Mouse (Mus musculus): ENCODE results near the gene Rerg. TPM values are rescaled to one million over a fixed set of nuclear protein-coding genes. Genes with fewer than 3 reads are reported as not detected.

Gene Rerg
- polyA plus RNA-seq, 1 experiment from 2014 or later: 22.7 TPM

- H3K4me1 ChIP-seq (replicated peaks): peaks cover 18% of the 10 kb centered on the region
- no peaks in the 10 kb centered on the region for H3K27me3 ChIP-seq (replicated peaks)
- peak; percentile 79 for ATAC-seq
- H3K4me3 ChIP-seq (replicated peaks): 0 out of 2 replicates have a peak overlapping the region, but pooled peaks have one; percentile 16
- peak overlapping the region; percentile 67 for H3K27ac ChIP-seq
- no peaks in the 10 kb centered on the region for H3K36me3 ChIP-seq
- H3K9ac ChIP-seq: 0 out of 2 replicates have a peak overlapping the region, but pooled peaks have one; percentile 17
- H3K4me2 ChIP-seq (replicated peaks): peak overlapping the region; percentile 49
- no peaks in the 10 kb centered on the region for H3K9me3 ChIP-seq
- WGBS: 2% methylated on average over 10 of the region's 11 CpGs
These were observed 27.5 kb downstream of the Rerg start for GRCm38 (mm10) chr6:137142796-137143195.

GRCm38 (mm10) chr6:137141247-137141820 is 29.0 kb downstream of the Rerg start:
- no peak overlapping the region for H3K4me2 ChIP-seq (replicated peaks)
- no peak overlapping the region for H3K27ac ChIP-seq
- peaks cover 22% of the 10 kb centered on the region for H3K4me1 ChIP-seq (replicated peaks)
- H3K27me3 ChIP-seq (replicated peaks): no peaks in the 10 kb centered on the region
- H3K9me3 ChIP-seq: no peaks in the 10 kb centered on the region
- WGBS: 57% methylated on average over 5 of the region's 5 CpGs
- no peak overlapping the region for H3K9ac ChIP-seq
- no peak for ATAC-seq
- H3K36me3 ChIP-seq: no peaks in the 10 kb centered on the region
- no peak overlapping the region for H3K4me3 ChIP-seq (replicated peaks)

- H3K36me3 ChIP-seq: no peaks in the 10 kb centered on the region
- no peak overlapping the region for H3K27ac ChIP-seq
- H3K4me2 ChIP-seq (replicated peaks): no peak overlapping the region
- H3K4me1 ChIP-seq (replicated peaks): peaks cover 19% of the 10 kb centered on the region
- no peak overlapping the region for H3K4me3 ChIP-seq (replicated peaks)
- no peaks in the 10 kb centered on the region for H3K27me3 ChIP-seq (replicated peaks)
- 66% methylated on average over 8 of the region's 8 CpGs for WGBS
- no peaks in the 10 kb centered on the region for H3K9me3 ChIP-seq
- no peak for ATAC-seq
- H3K9ac ChIP-seq: no peak overlapping the region
These were observed 31.5 kb downstream of the Rerg start for GRCm38 (mm10) chr6:137138822-137139221.

- Histone ChIP-seq H3K4me3 (replicated peaks) (no peak overlapping the region), H3K4me2 (replicated peaks) (no peak overlapping the region), H3K27me3 (replicated peaks) (no peaks in the 10 kb centered on the region), H3K9ac (no peak overlapping the region), H3K27ac (no peak overlapping the region), H3K4me1 (replicated peaks) (peaks cover 18% of the 10 kb centered on the region), H3K9me3 (no peaks in the 10 kb centered on the region), H3K36me3 (no peaks in the 10 kb centered on the region)
- 45% methylated on average over 3 of the region's 3 CpGs for WGBS
- no peak for ATAC-seq
These were observed 31.9 kb downstream of the Rerg start for GRCm38 (mm10) chr6:137138391-137138790.

GRCm38 (mm10) chr6:137136401-137136800 is 33.9 kb downstream of the Rerg start:
- Histone ChIP-seq H3K4me1 (replicated peaks) (peaks cover 21% of the 10 kb centered on the region), H3K27ac (no peak overlapping the region; the same call in 1 of the 2 replicates), H3K27me3 (replicated peaks) (no peaks in the 10 kb centered on the region), H3K4me3 (replicated peaks) (no peak overlapping the region), H3K9me3 (no peaks in the 10 kb centered on the region), H3K9ac (no peak overlapping the region), H3K4me2 (replicated peaks) (no peak overlapping the region), H3K36me3 (no peaks in the 10 kb centered on the region)
- 76% methylated on average over 4 of the region's 4 CpGs for WGBS
- ATAC-seq: no peak

- Histone ChIP-seq H3K27me3 (replicated peaks) (no peaks in the 10 kb centered on the region), H3K9ac (no peak overlapping the region), H3K4me1 (replicated peaks) (peaks cover 19% of the 10 kb centered on the region), H3K27ac (peak overlapping the region; percentile 66), H3K4me3 (replicated peaks) (no peak overlapping the region), H3K36me3 (no peaks in the 10 kb centered on the region), H3K4me2 (replicated peaks) (peak overlapping the region; percentile 18; the same call in 1 of the 2 replicates), H3K9me3 (no peaks in the 10 kb centered on the region)
- peak; percentile 60 for ATAC-seq
- WGBS: 44% methylated on average over 20 of the region's 20 CpGs
These were observed 34.5 kb downstream of the Rerg start for GRCm38 (mm10) chr6:137135506-137136391.

GRCm38 (mm10) chr6:137131794-137132193 is 38.5 kb downstream of the Rerg start:
- Histone ChIP-seq H3K27me3 (replicated peaks) (no peaks in the 10 kb centered on the region), H3K27ac (no peak overlapping the region), H3K9ac (no peak overlapping the region), H3K36me3 (no peaks in the 10 kb centered on the region), H3K4me2 (replicated peaks) (no peak overlapping the region), H3K4me3 (replicated peaks) (no peak overlapping the region), H3K9me3 (no peaks in the 10 kb centered on the region), H3K4me1 (replicated peaks) (peaks cover 20% of the 10 kb centered on the region)
- 92% methylated on average over 1 of the region's 1 CpGs for WGBS
- peak; percentile 48 for ATAC-seq

GRCm38 (mm10) chr6:137131349-137131748 is 38.9 kb downstream of the Rerg start:
- Histone ChIP-seq H3K27me3 (replicated peaks) (no peaks in the 10 kb centered on the region), H3K9me3 (no peaks in the 10 kb centered on the region), H3K4me2 (replicated peaks) (no peak overlapping the region), H3K27ac (0 out of 2 replicates have a peak overlapping the region, but pooled peaks have one; percentile 5), H3K36me3 (no peaks in the 10 kb centered on the region), H3K9ac (no peak overlapping the region), H3K4me1 (replicated peaks) (peaks cover 20% of the 10 kb centered on the region), H3K4me3 (replicated peaks) (no peak overlapping the region)
- peak; percentile 84 for ATAC-seq
- WGBS: 29% methylated on average over 6 of the region's 6 CpGs

GRCm38 (mm10) chr6:137126861-137127260 is 43.4 kb downstream of the Rerg start:
- ATAC-seq: no peak
- Histone ChIP-seq H3K27me3 (replicated peaks) (no peaks in the 10 kb centered on the region), H3K36me3 (no peaks in the 10 kb centered on the region), H3K4me1 (replicated peaks) (peaks cover 12% of the 10 kb centered on the region), H3K4me3 (replicated peaks) (no peak overlapping the region), H3K4me2 (replicated peaks) (no peak overlapping the region), H3K27ac (0 out of 2 replicates have a peak overlapping the region, but pooled peaks have one; percentile 54), H3K9me3 (no peaks in the 10 kb centered on the region), H3K9ac (no peak overlapping the region)
- 39% methylated on average over 5 of the region's 5 CpGs for WGBS

GRCm38 (mm10) chr6:137126224-137126623 is 44.1 kb downstream of the Rerg start:
- H3K4me1 ChIP-seq (replicated peaks): peaks cover 11% of the 10 kb centered on the region
- no peak overlapping the region for H3K4me2 ChIP-seq (replicated peaks)
- no peaks in the 10 kb centered on the region for H3K27me3 ChIP-seq (replicated peaks)
- ATAC-seq: peak; percentile 78
- WGBS: 17% methylated on average over 2 of the region's 2 CpGs
- peak overlapping the region; percentile 54; the same call in 1 of the 2 replicates for H3K27ac ChIP-seq
- no peak overlapping the region for H3K4me3 ChIP-seq (replicated peaks)
- no peaks in the 10 kb centered on the region for H3K9me3 ChIP-seq
- H3K9ac ChIP-seq: no peak overlapping the region
- H3K36me3 ChIP-seq: no peaks in the 10 kb centered on the region

GRCm38 (mm10) chr6:137125433-137125832 is 44.9 kb downstream of the Rerg start:
- Histone ChIP-seq H3K4me1 (replicated peaks) (peaks cover 11% of the 10 kb centered on the region), H3K27me3 (replicated peaks) (no peaks in the 10 kb centered on the region), H3K4me2 (replicated peaks) (no peak overlapping the region), H3K4me3 (replicated peaks) (no peak overlapping the region), H3K36me3 (no peaks in the 10 kb centered on the region), H3K9me3 (no peaks in the 10 kb centered on the region), H3K27ac (no peak overlapping the region), H3K9ac (no peak overlapping the region)
- ATAC-seq: no peak
- WGBS: 65% methylated on average over 9 of the region's 9 CpGs

- WGBS: 44% methylated on average over 3 of the region's 3 CpGs
- Histone ChIP-seq H3K36me3 (no peaks in the 10 kb centered on the region), H3K9ac (no peak overlapping the region), H3K27me3 (replicated peaks) (no peaks in the 10 kb centered on the region), H3K4me3 (replicated peaks) (no peak overlapping the region), H3K4me1 (replicated peaks) (peaks cover 11% of the 10 kb centered on the region), H3K4me2 (replicated peaks) (no peak overlapping the region), H3K9me3 (no peaks in the 10 kb centered on the region), H3K27ac (no peak overlapping the region)
- ATAC-seq: no peak
These were observed 45.3 kb downstream of the Rerg start for GRCm38 (mm10) chr6:137125006-137125405.
